Mouse (Mus musculus): ENCODE results near the gene Wtap. TPM values are rescaled to one million over a fixed set of nuclear protein-coding genes. Genes with fewer than 3 reads are reported as not detected.
"Not testable (repeated sequence)": the region's sequence is repeated elsewhere in the genome, so short reads cannot be mapped to it uniquely, and the experiment has no call there.

Gene Wtap
- total and polyA plus RNA-seq, 3 experiments, result 37.5 to 173 (median 103) TPM

DNA sequence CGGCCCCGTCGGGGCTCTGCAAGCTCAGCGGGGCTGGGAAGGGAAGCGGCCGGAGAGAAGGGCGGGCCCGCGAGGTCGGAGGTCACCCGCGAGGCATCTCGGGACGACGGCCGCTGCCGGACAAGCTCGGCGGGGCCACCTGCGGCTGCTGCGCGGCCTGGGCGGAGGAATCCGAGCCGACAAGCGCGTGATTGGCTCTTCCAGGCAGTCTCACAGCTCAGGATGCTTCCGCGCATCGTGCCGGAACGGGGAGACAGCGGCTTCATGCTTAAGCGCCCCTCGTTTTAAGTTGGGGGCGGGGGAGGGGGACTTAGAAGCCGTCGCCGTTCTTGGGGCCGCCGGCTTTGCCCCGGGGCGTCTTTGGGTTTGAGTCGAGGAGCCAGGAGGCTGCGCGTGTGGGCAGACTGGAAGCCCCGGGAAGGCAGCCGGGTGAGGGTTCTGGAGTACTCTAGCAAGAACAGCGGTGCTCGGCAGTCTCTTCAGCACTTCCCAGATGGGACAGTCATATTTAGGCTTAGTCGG is 1.4 kb downstream of the Wtap start:
- Histone ChIP-seq H3K9me3 (replicated peaks) (no peaks in the 10 kb centered on the region), H3K4me1 (ENCODE audit: insufficient read depth, low read depth, low read length) (peaks cover 27% of the 10 kb centered on the region), H3K4me3 (ENCODE audit: low read depth, low read length) (peak overlapping the region; percentile 91), H3K36me3 (replicated peaks) (peaks cover 13% of the 10 kb centered on the region), H3K27me3 (ENCODE audit: insufficient read depth, low read length) (no peaks in the 10 kb centered on the region)
- TF ChIP-seq TAL1 (conservative IDR thresholded peaks at IDR 0.05; ENCODE audit: low read depth, low read length) (no peak), GATA1 (IDR thresholded peaks at IDR 0.05; ENCODE audit: borderline replicate concordance, low read length) (no peak), POLR2AphosphoS5 (IDR thresholded peaks at IDR 0.05; ENCODE audit: insufficient replicate concordance, low read depth, low read length) (no peak), GATA2 (IDR thresholded peaks at IDR 0.05; ENCODE audit: borderline replicate concordance, low read depth, low read length) (no peak), CTCF (IDR thresholded peaks at IDR 0.05; ENCODE audit: low read depth, low read length) (no peak)
- peak; percentile 62 for ATAC-seq (ENCODE audit: extremely low read depth, insufficient number of reproducible peaks, low FRiP score, poor library complexity, severe bottlenecking)
- DNase-seq (ENCODE audit: low spot score), result peak; percentile 81

DNA sequence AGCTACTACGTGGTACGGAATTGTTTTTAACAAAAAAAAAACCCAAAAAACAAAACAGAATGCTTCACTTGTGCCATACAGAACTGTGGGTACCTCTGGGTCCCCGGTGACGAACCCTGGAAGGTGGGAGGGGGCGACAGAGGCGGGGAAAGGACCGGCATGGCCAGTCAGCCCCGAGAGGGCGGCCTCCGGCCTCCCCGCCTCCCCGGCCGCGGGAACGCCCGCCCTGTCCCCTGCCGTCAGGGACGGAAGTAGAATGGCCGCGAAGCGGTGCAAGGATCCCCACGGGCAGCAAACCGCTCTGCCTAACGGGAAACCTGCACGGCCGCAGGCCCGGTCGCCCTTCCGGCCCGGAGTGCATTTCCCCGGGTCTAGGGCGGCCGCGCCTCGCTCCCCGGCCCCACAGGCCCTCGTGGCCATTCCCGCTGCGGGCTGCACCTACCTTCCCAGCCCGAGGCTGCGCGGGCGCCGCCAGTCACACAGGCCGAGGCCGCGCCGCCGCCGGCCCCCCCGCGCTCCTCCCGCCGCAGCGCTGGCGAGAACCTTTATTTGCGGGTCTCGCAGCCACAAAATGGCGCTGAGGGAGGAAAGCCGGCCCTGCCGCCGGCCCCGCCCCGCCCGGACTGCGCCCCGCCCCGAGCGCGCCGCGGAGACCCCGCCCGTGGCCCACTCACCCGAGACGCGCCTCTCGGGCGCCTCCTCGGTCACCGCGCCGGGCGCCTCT is 2.2 kb downstream of the Wtap start:
- H3K36me3 ChIP-seq (replicated peaks), result peaks cover 10% of the 10 kb centered on the region
- TF ChIP-seq POLR2AphosphoS5 (IDR thresholded peaks at IDR 0.05; ENCODE audit: insufficient replicate concordance, low read depth, low read length) (no peak), GATA1 (IDR thresholded peaks at IDR 0.05; ENCODE audit: borderline replicate concordance, low read length) (no peak), CTCF (IDR thresholded peaks at IDR 0.05; ENCODE audit: low read depth, low read length) (no peak), TAL1 (conservative IDR thresholded peaks at IDR 0.05; ENCODE audit: low read depth, low read length) (no peak), GATA2 (IDR thresholded peaks at IDR 0.05; ENCODE audit: borderline replicate concordance, low read depth, low read length) (no peak)
- H3K9me3 ChIP-seq (replicated peaks), result no peaks in the 10 kb centered on the region
- DNase-seq (ENCODE audit: low spot score), result peak; percentile 81
- no peaks in the 10 kb centered on the region for H3K27me3 ChIP-seq (ENCODE audit: insufficient read depth, low read length)
- H3K4me1 ChIP-seq (ENCODE audit: insufficient read depth, low read depth, low read length), result peaks cover 29% of the 10 kb centered on the region
- H3K4me3 ChIP-seq (ENCODE audit: low read depth, low read length), result peak overlapping the region; percentile 91
- peak; percentile 68 for ATAC-seq (ENCODE audit: extremely low read depth, insufficient number of reproducible peaks, low FRiP score, poor library complexity, severe bottlenecking)

DNA sequence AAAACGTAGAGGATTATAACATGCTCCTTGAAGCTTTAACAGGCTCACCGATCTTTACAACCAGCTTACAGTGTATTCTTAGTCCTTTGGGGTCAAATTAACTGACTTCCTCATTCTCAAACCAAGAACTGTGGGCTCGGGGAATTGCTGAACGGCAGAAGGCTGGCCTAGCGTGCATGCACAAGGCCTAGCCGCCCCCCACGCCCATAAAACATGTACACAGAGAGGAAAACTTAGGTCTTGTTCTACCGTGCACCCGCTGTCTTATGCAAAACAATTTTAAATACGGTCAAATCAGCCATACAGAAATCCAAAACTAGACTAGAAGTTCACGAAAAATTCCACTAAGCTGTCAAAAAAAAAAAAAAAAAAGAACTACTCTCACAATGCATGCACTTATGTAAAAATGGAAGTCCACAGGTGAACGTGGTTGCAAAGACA is 2.8 kb downstream of the Wtap start:
- no peaks in the 10 kb centered on the region for H3K27me3 ChIP-seq (ENCODE audit: insufficient read depth, low read length)

DNA sequence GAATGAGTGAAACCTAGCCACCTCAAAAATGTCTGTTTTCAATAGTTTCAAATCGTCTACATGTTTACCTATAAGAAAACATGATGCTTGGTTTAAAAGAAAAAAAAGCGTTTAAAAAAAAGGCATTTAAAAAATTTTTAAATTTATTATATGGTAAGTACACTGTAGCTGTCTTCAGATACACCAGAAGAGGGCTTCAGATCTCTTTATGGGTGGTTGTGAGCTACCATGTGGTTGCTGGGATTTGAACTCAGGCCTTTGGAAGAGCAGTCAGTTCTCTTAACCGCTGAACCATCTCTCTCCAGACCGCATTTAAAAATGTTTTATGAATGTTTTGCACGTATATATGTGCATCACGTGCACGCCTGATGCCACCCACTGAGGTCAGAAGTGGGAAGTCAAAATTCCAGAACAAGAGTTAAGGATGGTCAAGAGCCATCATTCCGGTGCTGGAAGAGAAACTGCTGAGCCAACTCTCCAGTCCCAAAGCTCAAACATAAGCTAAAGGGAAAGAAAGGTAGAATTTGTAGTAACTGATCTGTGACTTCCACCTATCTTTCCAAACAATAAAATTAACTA is 3.3 kb downstream of the Wtap start:
- ATAC-seq (ENCODE audit: extremely low read depth, insufficient number of reproducible peaks, low FRiP score, poor library complexity, severe bottlenecking) (no peak), DNase-seq (ENCODE audit: low spot score) (no peak)
- Histone ChIP-seq H3K4me3 (ENCODE audit: low read depth, low read length) (peak overlapping the region; percentile 91), H3K9me3 (replicated peaks) (no peaks in the 10 kb centered on the region), H3K36me3 (replicated peaks) (peaks cover 17% of the 10 kb centered on the region), H3K27me3 (ENCODE audit: insufficient read depth, low read length) (no peaks in the 10 kb centered on the region), H3K4me1 (ENCODE audit: insufficient read depth, low read depth, low read length) (peaks cover 31% of the 10 kb centered on the region)
- TF ChIP-seq POLR2AphosphoS5 (IDR thresholded peaks at IDR 0.05; ENCODE audit: insufficient replicate concordance, low read depth, low read length), result no peak
- no peak for TF ChIP-seq TAL1 (conservative IDR thresholded peaks at IDR 0.05; ENCODE audit: low read depth, low read length)
- no peak for TF ChIP-seq GATA1 (IDR thresholded peaks at IDR 0.05; ENCODE audit: borderline replicate concordance, low read length)
- no peak for TF ChIP-seq GATA2 (IDR thresholded peaks at IDR 0.05; ENCODE audit: borderline replicate concordance, low read depth, low read length)
- TF ChIP-seq CTCF (IDR thresholded peaks at IDR 0.05; ENCODE audit: low read depth, low read length), result no peak

More for the DNA sequence above, 2.8 kb downstream of the Wtap start:
- TF ChIP-seq GATA2 (IDR thresholded peaks at IDR 0.05; ENCODE audit: borderline replicate concordance, low read depth, low read length) (no peak), POLR2AphosphoS5 (IDR thresholded peaks at IDR 0.05; ENCODE audit: insufficient replicate concordance, low read depth, low read length) (no peak), GATA1 (IDR thresholded peaks at IDR 0.05; ENCODE audit: borderline replicate concordance, low read length) (no peak), TAL1 (conservative IDR thresholded peaks at IDR 0.05; ENCODE audit: low read depth, low read length) (no peak), CTCF (IDR thresholded peaks at IDR 0.05; ENCODE audit: low read depth, low read length) (no peak)
- peaks cover 30% of the 10 kb centered on the region for H3K4me1 ChIP-seq (ENCODE audit: insufficient read depth, low read depth, low read length)
- peak overlapping the region; percentile 91 for H3K4me3 ChIP-seq (ENCODE audit: low read depth, low read length)
- ATAC-seq (ENCODE audit: extremely low read depth, insufficient number of reproducible peaks, low FRiP score, poor library complexity, severe bottlenecking) (peak; percentile 48; the same call in 1 of the 2 replicates), DNase-seq (ENCODE audit: low spot score) (peak; percentile 50)
- H3K9me3 ChIP-seq (replicated peaks), result no peaks in the 10 kb centered on the region
- peaks cover 13% of the 10 kb centered on the region for H3K36me3 ChIP-seq (replicated peaks)

DNA sequence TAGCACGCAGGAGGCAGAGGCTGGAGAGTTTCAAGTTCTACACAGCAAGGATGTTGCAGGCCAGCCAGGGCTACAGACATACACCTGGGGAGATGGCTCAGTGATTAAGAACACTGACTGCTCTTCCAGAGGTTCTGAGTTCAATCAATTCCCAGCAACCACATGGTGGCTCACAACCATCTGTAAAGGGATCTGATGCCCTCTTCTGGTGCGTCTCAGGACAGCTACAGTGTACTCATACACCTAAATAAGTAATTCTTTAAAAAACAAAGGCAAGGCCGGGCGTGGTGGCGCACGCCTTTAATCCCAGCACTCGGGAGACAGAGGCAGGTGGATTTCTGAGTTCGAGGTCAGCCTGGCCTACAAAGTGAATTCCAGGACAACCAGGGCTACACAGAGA is 5.9 kb downstream of the Wtap start:
- peaks cover 39% of the 10 kb centered on the region for H3K36me3 ChIP-seq (replicated peaks)
- not testable (repeated sequence) for H3K27me3 ChIP-seq (ENCODE audit: insufficient read depth, low read length); H3K9me3 ChIP-seq (replicated peaks); H3K4me3 ChIP-seq (ENCODE audit: low read depth, low read length); DNase-seq (ENCODE audit: low spot score); ATAC-seq (ENCODE audit: extremely low read depth, insufficient number of reproducible peaks, low FRiP score, poor library complexity, severe bottlenecking)
- peaks cover 43% of the 10 kb centered on the region for H3K4me1 ChIP-seq (ENCODE audit: insufficient read depth, low read depth, low read length)

DNA sequence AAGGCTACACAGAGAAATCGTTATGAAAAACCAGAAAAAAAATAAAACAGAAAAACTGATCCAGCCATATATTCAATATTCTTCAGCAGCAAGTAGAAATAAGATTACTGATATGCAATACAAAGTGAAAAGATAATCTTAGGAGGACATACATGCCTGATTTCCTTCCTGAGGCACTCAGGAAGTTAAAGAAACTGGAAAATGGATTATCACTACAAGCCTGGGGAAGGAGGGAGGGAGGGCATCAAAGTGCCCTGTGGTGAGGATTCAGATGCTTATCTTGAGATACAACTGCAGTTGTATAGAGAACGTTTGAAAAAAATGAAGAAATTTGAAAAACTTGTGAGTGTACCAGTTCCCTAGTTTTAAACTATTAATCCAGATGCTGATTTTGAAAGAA is 10.0 kb downstream of the Wtap start:
- H3K4me3 ChIP-seq (ENCODE audit: low read depth, low read length), result no peak overlapping the region
- peaks cover 37% of the 10 kb centered on the region for H3K4me1 ChIP-seq (ENCODE audit: insufficient read depth, low read depth, low read length)
- no peaks in the 10 kb centered on the region for H3K27me3 ChIP-seq (ENCODE audit: insufficient read depth, low read length)
- ATAC-seq (ENCODE audit: extremely low read depth, insufficient number of reproducible peaks, low FRiP score, poor library complexity, severe bottlenecking) (peak; percentile 84), DNase-seq (ENCODE audit: low spot score) (no peak)
- H3K9me3 ChIP-seq (replicated peaks), result no peaks in the 10 kb centered on the region
- H3K36me3 ChIP-seq (replicated peaks), result peaks cover 73% of the 10 kb centered on the region
- TF ChIP-seq POLR2AphosphoS5 (IDR thresholded peaks at IDR 0.05; ENCODE audit: insufficient replicate concordance, low read depth, low read length) (no peak), TAL1 (conservative IDR thresholded peaks at IDR 0.05; ENCODE audit: low read depth, low read length) (no peak), CTCF (IDR thresholded peaks at IDR 0.05; ENCODE audit: low read depth, low read length) (no peak), GATA2 (IDR thresholded peaks at IDR 0.05; ENCODE audit: borderline replicate concordance, low read depth, low read length) (no peak), GATA1 (IDR thresholded peaks at IDR 0.05; ENCODE audit: borderline replicate concordance, low read length) (no peak)
